Mouse (Mus musculus) heart, adult 2 months (tissue): ENCODE results near the gene Arhgef19. TPM values are rescaled to one million over a fixed set of nuclear protein-coding genes. Genes with fewer than 3 reads are reported as not detected.

ENCODE experiments used
- DNase-seq, 2 experiments: peaks; one replicate each; pipeline ENCODE4 v3.0.0; 2021
- H3K27ac ChIP-seq: fragments of 200-600 bp; 2 replicates; pipeline ENCODE4 v1.8.1; 2022
- H3K27me3 ChIP-seq: fragments of 200-500 bp; 2 replicates; pipeline ENCODE4 v1.6.1; 2012; ENCODE audit warnings: mild to moderate bottlenecking, low read length, inconsistent platforms, mixed read lengths; ENCODE audit not compliant: control insufficient read depth, insufficient read depth
- H3K36me3 ChIP-seq: fragments of 200-500 bp; 2 replicates; pipeline ENCODE4 v1.6.1; 2012; ENCODE audit warnings: low read length, inconsistent platforms; ENCODE audit not compliant: control insufficient read depth, insufficient read depth
- H3K4me1 ChIP-seq: fragments of 200-500 bp; 2 replicates; pipeline ENCODE4 v1.6.1; 2011; ENCODE audit warnings: low read length; ENCODE audit not compliant: control insufficient read depth, insufficient read depth
- H3K4me3 ChIP-seq: fragments of 200-600 bp; 2 replicates; pipeline ENCODE4 v1.8.1; 2022
- H3K79me2 ChIP-seq: fragments of 200-500 bp; replicated peaks from 2 replicates; pipeline ENCODE4 v1.6.1; 2012; ENCODE audit warnings: mild to moderate bottlenecking, inconsistent platforms, low read length, moderate library complexity, mixed read lengths; ENCODE audit not compliant: control insufficient read depth, insufficient read depth
- H3K9ac ChIP-seq: fragments of 200-500 bp; 2 replicates; pipeline ENCODE4 v1.6.1; 2012; ENCODE audit warnings: low read depth, mild to moderate bottlenecking, control low read depth, inconsistent platforms, low read length, mixed read lengths
- CTCF ChIP-seq: fragments of 200-600 bp; IDR thresholded peaks from 2 replicates; pipeline ENCODE4 v1.8.1; 2022; ENCODE audit warnings: antibody characterized with exemption, mild to moderate bottlenecking, moderate library complexity
- EP300 ChIP-seq: fragments of 200-500 bp; IDR thresholded peaks from 2 replicates; pipeline ENCODE4 v1.6.1; 2011; ENCODE audit warnings: low read depth, low read length, control low read depth; ENCODE audit not compliant: insufficient read depth
- POLR2A ChIP-seq: fragments of 200-500 bp; IDR thresholded peaks from 2 replicates; pipeline ENCODE4 v1.6.1; 2011; ENCODE audit warnings: mild to moderate bottlenecking, low read depth, low read length, control low read depth; ENCODE audit not compliant: insufficient read depth
- WGBS: fragments of 180-500 bp; shearing (Covaris S2); methylation state at CpG from one replicate; pipeline ENCODE4 v1.1.7; 2018; 5-methylcytosine and 5-hydroxymethylcytosine counted together
- intact Hi-C: fragments of 180-260 bp; cut with DNase I; formaldehyde crosslinking; loops from one replicate; pipeline ENCODE4 v1.15.1; 2025
- polyA plus RNA-seq: library from polyadenylated mRNA; depleted of rRNA; stranded (reverse); fragments of >200 nt; gene quantifications from 2 replicates; pipeline ENCODE4 v1.2.3, GENCODE M21; 2012
- total RNA-seq, 2 experiments: library from RNA; stranded (reverse); gene quantifications; 2 replicates each; pipeline ENCODE4 v1.2.3; 2021

Gene Arhgef19
- total and polyA plus RNA-seq, 3 experiments, result 22.4 to 40.1 (median 37.7) TPM

DNA sequence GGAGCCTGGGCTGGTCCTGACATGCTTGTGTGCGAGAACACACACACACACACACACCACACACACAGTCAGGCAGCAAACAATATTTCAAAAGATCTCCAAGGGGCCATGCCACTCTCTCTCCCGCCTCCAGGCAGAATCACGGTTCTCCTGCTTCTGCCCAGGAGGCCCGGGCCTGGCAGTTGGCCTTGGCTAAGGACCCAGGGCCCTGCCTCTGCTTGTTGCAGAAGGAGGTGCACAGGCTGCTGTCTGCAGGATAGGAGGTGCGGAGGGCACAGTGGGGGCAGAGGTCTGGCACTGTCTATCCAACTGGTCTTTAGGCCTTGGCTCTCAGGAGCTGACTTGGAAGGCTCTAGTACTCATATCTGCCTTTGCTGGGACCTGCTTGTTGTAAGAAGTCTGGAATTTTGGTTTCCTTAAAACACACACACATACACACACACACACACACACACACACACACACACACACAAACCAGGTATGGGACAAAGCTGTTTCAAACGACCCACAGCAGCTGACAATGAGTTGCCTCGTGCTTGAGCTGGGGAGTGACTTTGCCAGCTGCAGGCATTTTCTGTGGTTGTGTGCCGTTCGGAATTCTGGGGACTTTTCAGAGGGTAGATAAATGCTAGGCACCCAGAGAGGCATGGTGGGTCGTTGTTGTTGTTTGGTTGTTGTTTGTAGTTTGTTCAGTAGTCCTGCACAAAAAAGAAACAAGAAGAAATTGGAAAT lies 23.8 kb downstream of the Arhgef19 start:
- intact Hi-C loops, result no loop called here
- 77% methylated on average over 10 of the region's 10 CpGs for WGBS

DNA sequence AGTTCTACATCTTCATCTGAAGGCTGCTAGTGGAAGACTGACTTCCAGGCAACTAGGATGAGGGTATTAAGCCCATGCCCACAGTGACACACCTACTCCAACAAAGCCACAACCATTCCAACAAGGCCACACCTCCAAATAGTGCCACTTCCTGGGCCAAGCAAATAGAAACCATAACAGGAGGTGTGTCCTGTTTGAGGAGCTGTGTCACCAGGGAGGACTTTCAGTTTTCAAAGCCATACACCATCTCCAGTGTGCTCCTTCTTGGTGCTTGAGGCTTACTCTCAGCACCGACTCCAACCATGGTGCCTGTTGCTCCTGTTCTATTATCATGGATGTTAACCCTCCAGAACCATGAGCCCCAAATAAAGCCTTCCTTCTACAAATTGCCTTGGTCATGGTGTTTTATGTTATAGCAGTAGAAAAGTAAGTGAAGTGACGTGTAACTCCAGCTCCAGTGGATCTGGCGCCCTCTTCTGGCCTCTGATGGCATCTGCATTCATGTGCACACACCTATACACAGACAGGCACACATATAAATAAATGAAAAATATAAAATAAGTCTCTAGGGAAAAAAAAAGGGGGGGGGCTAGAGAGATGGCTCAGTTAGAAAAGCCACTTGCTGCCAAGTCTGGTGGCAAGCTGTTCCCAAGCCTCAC lies 26.8 kb downstream of the Arhgef19 start:
- intact Hi-C loops, result no loop called here
- DNase-seq, result no peak
- no peak overlapping the region for H3K4me3 ChIP-seq

More for the DNA sequence above, 23.8 kb downstream of the Arhgef19 start:
- no peak overlapping the region for H3K4me3 ChIP-seq
- TF ChIP-seq POLR2A (no peak), EP300 (no peak), CTCF (no peak)
- no peak overlapping the region for H3K27ac ChIP-seq
- no peaks in the 10 kb centered on the region for H3K36me3 ChIP-seq
- no peaks in the 10 kb centered on the region for H3K27me3 ChIP-seq
- no peaks in the 10 kb centered on the region for H3K79me2 ChIP-seq
- no peak for DNase-seq
- H3K9ac ChIP-seq, result no peak overlapping the region
- no peaks in the 10 kb centered on the region for H3K4me1 ChIP-seq

GRCm38 (mm10) chr4:141267250-141267649 lies 28.0 kb downstream of the Arhgef19 start:
- intact Hi-C loops, result no loop called here
- no peak overlapping the region for H3K27ac ChIP-seq
- no peak overlapping the region for H3K4me3 ChIP-seq
- no peaks in the 10 kb centered on the region for H3K4me1 ChIP-seq
- H3K79me2 ChIP-seq, result no peaks in the 10 kb centered on the region
- 77% methylated on average over 3 of the region's 3 CpGs for WGBS
- no peak for DNase-seq
- H3K27me3 ChIP-seq, result no peaks in the 10 kb centered on the region
- H3K36me3 ChIP-seq, result no peaks in the 10 kb centered on the region
- no peak overlapping the region for H3K9ac ChIP-seq
- TF ChIP-seq POLR2A, result no peak
- no peak for TF ChIP-seq EP300
- no peak for TF ChIP-seq CTCF

More for the DNA sequence above, 26.8 kb downstream of the Arhgef19 start:
- 95% methylated on average over 3 of the region's 3 CpGs for WGBS
- Histone ChIP-seq H3K27me3 (no peaks in the 10 kb centered on the region), H3K4me1 (no peaks in the 10 kb centered on the region), H3K79me2 (no peaks in the 10 kb centered on the region), H3K36me3 (no peaks in the 10 kb centered on the region), H3K9ac (no peak overlapping the region), H3K27ac (no peak overlapping the region)
- no peak for TF ChIP-seq POLR2A
- no peak for TF ChIP-seq EP300
- TF ChIP-seq CTCF, result peak; percentile 21; the same call in 1 of the 2 replicates

GRCm38 (mm10) chr4:141267837-141268236 lies 28.5 kb downstream of the Arhgef19 start:
- no peaks in the 10 kb centered on the region for H3K27me3 ChIP-seq
- H3K9ac ChIP-seq, result no peak overlapping the region
- DNase-seq, result peak in 1 of 2 experiments; percentile 77
- no peak overlapping the region for H3K4me3 ChIP-seq
- no peak overlapping the region for H3K27ac ChIP-seq
- no peaks in the 10 kb centered on the region for H3K36me3 ChIP-seq
- peaks cover 3% of the 10 kb centered on the region; the same call in 1 of the 2 replicates for H3K4me1 ChIP-seq
- TF ChIP-seq POLR2A (no peak), CTCF (no peak; the same call in none of the 2 replicates), EP300 (no peak)
- H3K79me2 ChIP-seq, result no peaks in the 10 kb centered on the region
- 33% methylated on average over 9 of the region's 9 CpGs for WGBS
- intact Hi-C loops, result loop anchor here (1.0 kb wide), 1 partner anchor 122 kb away; no protein-coding TSS in a partner anchor

DNA sequence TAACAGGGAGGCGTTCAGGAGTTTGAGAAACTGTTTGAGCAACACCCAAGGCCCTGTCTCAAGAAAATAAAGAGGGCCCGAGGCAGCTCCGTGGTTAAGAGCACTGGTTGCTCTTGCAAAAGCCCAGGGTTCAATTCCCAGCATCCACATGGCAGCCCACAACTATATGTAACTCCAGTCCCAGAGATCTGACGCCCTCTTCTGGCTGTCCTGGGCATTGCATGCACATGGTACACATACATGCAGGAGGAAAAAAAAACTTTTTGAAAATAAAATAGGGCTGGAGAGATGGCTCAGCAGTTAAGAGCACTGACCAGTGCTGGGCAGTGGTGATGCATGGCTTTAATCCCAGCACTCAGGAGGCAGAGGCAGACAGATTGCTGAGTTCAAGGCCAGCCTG lies 29.1 kb downstream of the Arhgef19 start:
- intact Hi-C loops, result loop anchor here (1.0 kb wide), 1 partner anchor 122 kb away; no protein-coding TSS in a partner anchor
- TF ChIP-seq EP300 (no peak), CTCF (no peak), POLR2A (no peak)
- Histone ChIP-seq H3K27me3 (no peaks in the 10 kb centered on the region), H3K9ac (no peak overlapping the region), H3K79me2 (no peaks in the 10 kb centered on the region), H3K4me1 (peaks cover 4% of the 10 kb centered on the region; the same call in 1 of the 2 replicates), H3K27ac (no peak overlapping the region), H3K4me3 (no peak overlapping the region), H3K36me3 (no peaks in the 10 kb centered on the region)
- DNase-seq, result no peak
- 73% methylated on average over 4 of the region's 4 CpGs for WGBS

DNA sequence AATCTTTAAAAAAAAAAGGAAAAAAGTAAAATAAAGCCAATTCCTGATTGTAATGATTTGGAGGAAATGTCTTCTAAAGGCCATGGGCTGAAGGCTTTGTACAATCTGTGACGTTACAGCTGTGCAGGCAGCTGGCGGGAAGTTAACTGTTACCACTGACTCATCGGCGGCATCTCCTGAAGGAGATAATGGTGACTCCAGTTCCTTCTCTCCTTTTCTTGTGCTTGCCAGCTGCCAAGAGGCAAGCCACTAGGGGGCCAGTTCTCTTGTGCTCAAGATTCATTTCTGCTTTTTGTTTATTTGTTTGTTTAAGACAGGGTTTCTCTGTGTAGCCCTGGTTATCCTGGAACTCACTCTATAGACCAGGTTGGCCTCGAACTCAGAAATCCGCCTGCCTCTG lies 29.8 kb downstream of the Arhgef19 start:
- 53% methylated on average over 6 of the region's 6 CpGs for WGBS
- no peak for TF ChIP-seq POLR2A
- peak; percentile 22; the same call in 1 of the 2 replicates for TF ChIP-seq CTCF
- TF ChIP-seq EP300, result no peak
- Histone ChIP-seq H3K4me3 (no peak overlapping the region), H3K4me1 (peaks cover 4% of the 10 kb centered on the region; the same call in 1 of the 2 replicates), H3K27me3 (no peaks in the 10 kb centered on the region), H3K79me2 (no peaks in the 10 kb centered on the region), H3K27ac (no peak overlapping the region), H3K9ac (no peak overlapping the region), H3K36me3 (no peaks in the 10 kb centered on the region)
- DNase-seq, result no peak
- intact Hi-C loops, result no loop called here
